Mouse (Mus musculus): ENCODE measurements around the gene Crybb2. TPM values are rescaled to one million over a fixed set of nuclear protein-coding genes. Genes with fewer than 3 reads are reported as not detected.
"Not testable (repeated sequence)": the region's sequence is repeated elsewhere in the genome, so short reads cannot be mapped to it uniquely, and the experiment has no call there.

The Crybb2 gene
- not detected for total RNA-seq (2022)

DNA sequence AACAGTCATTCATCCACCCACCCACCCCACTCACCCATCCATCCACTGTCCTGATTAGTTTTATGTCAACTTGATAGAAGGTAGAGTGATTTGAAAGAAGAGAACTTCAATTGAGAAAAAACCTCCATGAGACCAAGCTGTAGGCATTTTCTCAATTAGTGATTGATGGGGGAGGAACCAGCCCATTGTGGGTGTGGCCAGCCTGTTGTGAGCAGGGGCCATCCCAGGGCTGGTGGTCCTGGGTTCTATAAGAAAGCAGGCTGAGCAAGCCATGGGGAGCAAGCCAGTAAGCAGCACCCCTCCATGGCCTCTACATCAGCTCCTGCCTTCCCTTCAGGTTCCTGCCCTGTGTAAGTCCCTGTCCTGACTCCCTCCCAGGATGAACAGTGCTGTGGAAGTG is at the start of gene Crybb2:
Crybb2 (minus strand) TSS at position 101 of the 400 bp plus-strand sequence.
- no peak for DNase-seq

GRCm38 (mm10) chr5:113119291-113119690 is 49.4 kb upstream of the Crybb2 start:
- no peak for DNase-seq

DNA sequence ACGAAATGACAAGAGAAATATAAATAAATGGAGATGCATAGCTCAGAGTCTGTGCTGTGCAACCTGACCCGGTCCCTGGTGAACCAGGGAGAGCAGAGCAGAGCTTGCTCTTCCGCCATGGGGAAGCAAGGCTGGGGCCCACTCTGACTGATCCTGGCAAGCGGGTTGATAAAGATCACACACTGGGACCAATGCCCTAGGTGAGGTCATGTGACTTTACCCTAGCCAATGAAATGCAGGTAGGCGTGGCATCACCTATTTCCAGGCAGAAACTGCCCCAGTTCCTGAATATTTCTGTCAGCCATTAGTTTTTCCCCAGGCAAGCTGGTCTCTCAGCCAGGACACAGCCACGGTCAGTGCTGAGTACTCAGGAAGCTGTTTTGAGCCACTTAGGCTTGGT is 48.8 kb upstream of the Crybb2 start:
- DNase-seq = no peak

- no peak for DNase-seq
Observed at GRCm38 (mm10) chr5:113117361-113117760, 47.4 kb upstream of the Crybb2 start.

- no peak for DNase-seq
Observed at GRCm38 (mm10) chr5:113115896-113116295, 46.0 kb upstream of the Crybb2 start.

DNA sequence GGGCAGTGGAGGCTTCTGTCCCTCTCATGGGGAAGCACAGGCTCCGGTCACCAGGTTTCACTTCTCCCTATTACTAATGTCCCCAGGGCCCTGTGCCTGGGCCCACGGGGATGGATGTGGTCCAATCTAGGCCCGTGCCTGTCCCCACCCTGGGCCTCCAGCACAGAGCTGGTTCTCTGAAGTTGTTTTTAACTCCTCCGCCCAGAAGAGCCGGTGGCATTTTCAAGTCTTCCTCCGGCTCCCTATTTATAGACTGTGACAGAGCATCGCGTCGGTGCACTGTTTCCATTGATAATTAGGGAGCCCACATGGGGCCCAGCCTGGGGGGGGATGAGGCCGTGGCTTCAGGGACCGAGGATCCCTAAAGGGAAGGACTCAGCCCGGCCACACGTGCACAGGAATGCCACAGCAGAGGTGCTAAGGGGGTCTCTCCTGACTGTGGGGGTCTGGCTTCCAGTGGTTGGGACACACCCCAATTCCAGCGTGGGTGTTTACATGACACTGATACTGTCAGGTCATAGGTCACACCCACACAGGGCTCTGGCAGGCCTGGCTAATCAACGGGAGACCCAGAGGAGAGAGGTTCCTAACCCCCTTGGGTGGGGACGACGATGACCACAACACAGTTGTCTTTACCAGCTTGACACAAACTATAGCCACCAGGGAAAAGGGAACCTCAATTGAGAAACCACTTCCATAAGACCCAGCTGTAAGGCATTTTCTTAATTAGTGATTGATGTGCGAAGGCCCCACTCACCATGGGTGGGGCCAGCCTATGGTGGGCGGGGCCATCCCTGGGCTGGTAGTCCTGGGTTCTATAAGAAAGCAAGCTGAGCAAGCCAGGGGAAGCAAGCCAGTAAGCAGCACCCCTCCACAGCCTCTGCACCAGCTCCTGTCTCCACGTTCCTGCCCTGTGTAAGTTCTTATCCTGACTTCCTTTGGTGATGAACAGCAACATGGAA is 44.6 kb upstream of the Crybb2 start:
- DNase-seq = no peak

GRCm38 (mm10) chr5:113113120-113113519 is 43.2 kb upstream of the Crybb2 start:
- DNase-seq = no peak

DNA sequence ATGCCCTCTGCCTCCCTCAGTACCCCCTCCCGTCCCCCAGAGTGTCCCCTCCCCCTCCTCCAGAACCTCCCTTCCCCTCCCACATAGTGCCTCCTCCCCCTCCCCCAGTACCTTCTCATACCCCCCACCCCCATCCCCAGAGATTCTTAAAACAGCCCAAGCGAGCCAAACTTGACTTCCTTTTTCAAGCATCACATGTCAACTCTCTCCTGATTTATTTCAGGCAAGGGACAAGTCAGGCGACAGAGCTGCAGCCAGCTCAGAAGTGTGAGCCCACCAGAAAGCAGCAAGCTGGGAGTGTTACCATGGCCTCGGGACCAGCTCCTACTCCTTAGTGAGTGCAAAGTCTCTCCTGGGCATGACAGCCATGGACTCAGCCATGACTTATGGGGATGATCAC is 41.4 kb upstream of the Crybb2 start:
- no peak for DNase-seq

DNA sequence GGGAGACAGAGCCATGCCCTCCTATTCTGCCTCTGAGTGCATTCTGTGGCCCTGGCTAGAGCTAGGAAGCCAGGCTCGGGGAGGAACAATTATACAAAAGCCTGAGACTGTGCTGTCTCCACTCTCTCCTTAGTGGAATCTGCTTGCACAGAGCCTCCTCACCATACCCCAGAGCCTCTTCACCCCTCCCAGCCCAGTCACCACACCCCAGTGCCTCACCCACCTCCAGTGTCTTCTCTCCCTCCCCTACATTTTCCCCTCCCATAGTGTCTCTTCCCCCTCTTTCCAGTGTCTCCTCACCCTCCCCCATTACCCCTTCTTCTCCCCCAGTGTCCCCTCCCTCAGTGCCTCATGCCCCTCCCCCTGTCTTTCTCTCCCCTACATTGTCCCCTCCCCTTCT is 41.0 kb upstream of the Crybb2 start:
- no peak for DNase-seq

GRCm38 (mm10) chr5:113109651-113110050 is 39.7 kb upstream of the Crybb2 start:
- DNase-seq = not testable (repeated sequence)

DNA sequence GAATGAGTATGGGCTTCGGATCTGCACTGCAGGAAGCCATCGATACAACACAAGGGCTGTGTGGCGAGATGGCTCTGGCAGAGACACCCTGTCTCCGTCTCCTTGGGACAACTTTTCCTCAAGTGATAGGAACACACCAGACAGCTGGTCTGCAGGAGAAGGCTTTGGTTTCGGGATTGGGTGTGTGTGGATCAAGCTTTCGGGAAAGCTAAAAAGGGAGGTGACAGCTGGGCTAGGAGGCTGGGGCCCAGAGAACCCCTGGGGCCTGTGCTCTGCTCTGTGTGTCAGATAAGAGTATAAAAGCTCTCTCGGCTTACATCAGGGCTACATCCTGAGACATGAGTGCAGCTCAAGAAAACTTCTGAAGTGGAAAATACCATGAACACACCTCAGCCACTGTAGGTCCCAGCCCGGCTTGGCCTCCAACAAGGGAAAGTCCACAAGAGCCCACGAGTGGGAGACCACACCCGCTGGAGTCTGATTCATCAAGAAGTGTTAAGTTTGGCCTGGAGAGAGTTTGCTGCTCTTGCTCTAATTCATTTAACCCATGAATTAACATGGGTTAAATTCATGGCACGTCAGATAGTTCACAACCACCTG is 38.3 kb upstream of the Crybb2 start:
- no peak for DNase-seq

- DNase-seq = peak; percentile 22
Observed at GRCm38 (mm10) chr5:113107709-113108108, 37.8 kb upstream of the Crybb2 start.

DNA sequence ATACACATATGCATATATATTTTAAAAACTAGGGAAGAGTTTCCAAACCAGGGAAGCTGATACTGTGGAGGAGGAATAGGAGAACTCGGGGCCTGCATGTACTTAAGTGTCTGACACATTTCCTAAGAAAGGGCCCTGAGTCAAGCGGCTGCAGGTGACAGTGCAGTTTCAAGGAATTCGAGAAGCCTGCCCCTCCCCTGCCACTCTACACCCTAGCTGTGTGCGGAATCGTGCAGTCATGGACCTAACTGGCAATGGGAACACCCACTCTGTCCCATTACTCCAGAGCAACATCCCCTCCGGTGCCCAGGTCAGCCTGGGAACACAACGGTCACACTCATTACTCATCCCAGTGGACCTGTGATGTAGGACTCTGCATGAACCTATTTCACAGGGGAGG is 36.7 kb upstream of the Crybb2 start:
- no peak for DNase-seq

GRCm38 (mm10) chr5:113105481-113105880 is 35.6 kb upstream of the Crybb2 start:
- no peak for DNase-seq

- no peak for DNase-seq
Observed at GRCm38 (mm10) chr5:113105035-113105434, 35.1 kb upstream of the Crybb2 start.

DNA sequence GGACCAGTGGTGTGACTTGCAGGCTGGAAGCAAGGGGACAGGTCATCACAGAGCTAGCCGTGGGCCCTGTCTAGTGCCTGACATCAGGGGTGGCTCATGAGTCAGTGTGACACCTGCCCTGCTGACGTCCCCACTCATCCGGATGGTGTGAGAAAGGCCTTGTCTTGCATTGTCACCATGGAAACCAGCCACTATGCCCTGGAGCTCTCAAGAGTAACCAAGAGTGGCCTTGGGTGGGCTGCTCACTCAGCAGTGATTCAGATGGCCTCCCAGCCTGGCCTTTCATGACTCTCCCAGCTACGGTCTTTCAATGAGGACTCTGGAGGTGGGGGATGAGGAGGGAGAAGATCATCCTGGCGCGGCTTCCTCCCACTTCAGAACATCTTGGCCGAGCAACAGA is 32.5 kb upstream of the Crybb2 start:
- DNase-seq = peak; percentile 78

GRCm38 (mm10) chr5:113101457-113101856 is 31.5 kb upstream of the Crybb2 start:
- DNase-seq = no peak

DNA sequence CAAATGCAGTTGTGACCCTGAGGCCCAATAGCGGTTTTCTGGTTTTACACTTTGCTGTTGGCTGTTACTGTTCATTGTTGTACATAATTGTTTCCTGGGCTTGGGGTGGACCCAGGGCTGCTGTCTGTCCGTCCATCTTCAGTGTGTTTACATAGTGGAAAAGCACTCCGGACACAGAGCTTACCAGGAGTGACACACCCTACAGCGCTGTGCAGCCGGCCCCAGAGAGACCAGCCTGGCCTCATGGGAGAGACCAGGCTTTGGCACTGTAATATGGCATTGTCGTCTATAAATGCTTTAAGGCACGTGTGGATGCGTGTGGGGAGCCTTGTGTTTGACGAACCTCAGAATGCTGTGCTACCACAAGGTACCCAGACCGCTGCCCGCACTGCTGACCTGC is 30.5 kb upstream of the Crybb2 start:
- no peak for DNase-seq

DNA sequence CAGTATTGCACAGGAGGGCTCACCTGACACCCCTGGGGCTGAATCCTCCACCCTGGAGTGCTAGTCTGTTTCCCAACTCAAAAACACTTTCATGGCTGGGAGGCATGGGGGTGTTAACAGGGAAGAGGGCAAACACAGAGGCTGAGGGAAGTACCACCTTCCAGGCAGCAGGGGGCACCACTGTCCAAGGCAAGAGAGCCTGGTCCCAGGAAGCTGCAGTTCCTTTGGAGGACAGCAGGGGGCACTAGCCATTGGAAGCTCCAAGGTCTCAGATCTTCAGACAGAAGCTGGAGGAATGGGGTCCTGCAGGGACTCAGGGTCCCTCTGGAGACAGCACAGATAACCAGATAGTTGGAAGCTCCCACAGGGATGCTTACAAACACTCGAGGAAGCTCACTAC is 29.6 kb upstream of the Crybb2 start:
- DNase-seq = peak; percentile 63

GRCm38 (mm10) chr5:113097551-113097950 is 27.6 kb upstream of the Crybb2 start:
- no peak for DNase-seq

DNA sequence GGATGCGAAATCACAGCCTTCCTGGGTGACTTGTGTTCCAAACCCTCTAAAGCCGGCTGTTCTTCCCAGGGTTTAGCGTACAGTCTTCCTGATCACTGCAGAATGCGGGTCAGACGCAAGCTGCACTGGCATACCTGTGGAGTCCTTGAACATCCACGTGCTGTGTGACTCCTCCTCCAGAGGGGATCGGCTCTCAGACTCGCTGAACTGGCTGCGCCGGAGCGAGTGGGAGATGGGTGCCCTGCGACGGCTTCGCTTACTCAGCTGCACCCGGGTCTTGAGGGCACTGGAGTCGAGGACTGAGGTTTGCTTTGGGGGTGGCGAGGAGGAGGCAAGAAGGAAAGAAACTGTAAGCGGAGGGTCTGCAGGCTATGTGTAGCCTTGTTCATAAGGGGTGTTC is 25.5 kb upstream of the Crybb2 start:
- DNase-seq = no peak

DNA sequence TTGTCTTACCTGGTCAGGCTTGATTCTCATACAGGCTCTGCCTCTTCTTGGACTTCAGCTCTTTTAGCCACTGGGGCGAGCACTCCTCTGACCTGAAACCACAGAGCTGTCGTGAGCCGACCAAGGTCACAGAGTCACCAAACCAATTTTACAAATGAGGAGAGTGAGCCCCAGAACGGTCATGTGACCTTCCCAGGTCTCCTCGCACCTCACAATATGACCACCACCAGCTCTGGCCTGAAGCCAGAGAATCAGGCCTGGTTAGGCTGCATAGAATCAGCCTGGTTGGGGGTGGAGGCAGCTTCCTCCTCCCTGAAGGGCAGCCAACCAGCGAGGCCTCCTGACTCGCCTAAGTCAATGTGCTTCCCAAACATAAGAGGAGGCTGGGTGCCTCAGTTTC is 22.5 kb upstream of the Crybb2 start:
- DNase-seq = no peak

DNA sequence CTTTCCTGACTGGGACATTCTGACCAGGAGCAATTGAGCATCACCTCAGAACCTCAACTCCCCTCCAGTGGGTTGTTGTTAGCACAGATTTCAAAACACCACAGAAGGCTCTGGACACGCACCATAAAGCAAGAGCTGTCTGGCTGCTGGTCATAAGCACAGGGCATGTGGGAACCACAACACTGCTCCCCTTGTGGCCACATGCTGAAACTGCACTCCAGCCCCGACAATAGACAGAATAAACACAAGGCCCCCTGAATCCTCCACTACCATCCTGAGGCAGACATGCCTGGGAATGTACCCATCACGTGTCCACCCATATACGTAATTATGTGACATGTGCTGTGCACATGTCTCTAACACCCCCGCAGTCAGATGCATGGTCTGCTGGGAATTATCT is 21.2 kb upstream of the Crybb2 start:
- DNase-seq = no peak

DNA sequence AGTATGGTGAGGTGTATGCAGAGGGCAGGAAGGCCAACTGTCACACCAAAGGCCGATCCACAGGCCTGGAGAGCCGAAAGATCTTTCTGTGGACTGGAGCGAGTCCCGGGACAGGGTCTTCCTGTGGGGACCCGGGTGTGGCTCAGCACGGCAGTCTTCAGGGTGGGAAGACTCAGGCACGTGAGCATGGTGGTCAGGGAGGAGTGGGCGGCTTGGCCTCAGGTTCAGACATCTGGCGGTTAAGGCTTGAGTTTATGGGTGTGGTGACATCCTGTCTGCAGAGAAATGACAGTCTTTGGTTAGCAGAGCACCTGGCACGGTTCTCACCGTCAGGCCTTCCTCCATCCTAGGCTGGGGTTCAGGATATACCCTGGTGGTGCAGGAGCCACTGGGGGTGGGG is 20.8 kb upstream of the Crybb2 start:
- DNase-seq = no peak
